Mouse (Mus musculus) small intestine, adult 2 months (tissue): ENCODE measurements around the gene March8. TPM values are rescaled to one million over a fixed set of nuclear protein-coding genes. Genes with fewer than 3 reads are reported as not detected.

Experiments used
- H3K27ac ChIP-seq: fragments of 200-500 bp; 2 replicates; pipeline ENCODE4 v1.5.1; 2012; ENCODE audit warnings: low read depth, low read length, control low read depth, inconsistent platforms; ENCODE audit not compliant: insufficient read depth
- H3K27me3 ChIP-seq: fragments of 200-500 bp; 2 replicates; pipeline ENCODE4 v1.6.1; 2012; ENCODE audit warnings: mild to moderate bottlenecking, moderate library complexity, low read length, inconsistent platforms; ENCODE audit not compliant: control insufficient read depth, insufficient read depth
- H3K36me3 ChIP-seq: fragments of 200-500 bp; 2 replicates; pipeline ENCODE4 v1.6.1; 2012; ENCODE audit warnings: mild to moderate bottlenecking, low read length, control low read depth, inconsistent platforms; ENCODE audit not compliant: control insufficient read depth, insufficient read depth
- H3K4me1 ChIP-seq: fragments of 200-500 bp; 2 replicates; pipeline ENCODE4 v1.6.1; 2012; ENCODE audit warnings: low read length, inconsistent platforms, mixed read lengths; ENCODE audit not compliant: control insufficient read depth, insufficient read depth, insufficient read length
- H3K4me3 ChIP-seq: fragments of 200-500 bp; 2 replicates; pipeline ENCODE4 v1.5.1; 2012; ENCODE audit warnings: low read depth, mild to moderate bottlenecking, control low read depth, inconsistent platforms, low read length, moderate library complexity
- CTCF ChIP-seq: fragments of 200-500 bp; IDR thresholded peaks from 2 replicates; pipeline ENCODE4 v1.5.1; 2012; ENCODE audit warnings: low read depth, mild to moderate bottlenecking, control low read depth, inconsistent platforms, low read length, moderate library complexity, mixed read lengths; ENCODE audit not compliant: insufficient replicate concordance, insufficient read length; ENCODE audit errors: extremely low read depth
- POLR2A ChIP-seq: fragments of 200-500 bp; IDR thresholded peaks from 2 replicates; pipeline ENCODE4 v1.6.1; 2012; ENCODE audit warnings: low read depth, mild to moderate bottlenecking, control low read depth, inconsistent platforms, low read length, moderate library complexity
- WGBS: fragments of 180-500 bp; shearing (Covaris S2); methylation state at CpG from one replicate; pipeline ENCODE4 v1.1.7; 2018; 5-methylcytosine and 5-hydroxymethylcytosine counted together
- polyA plus RNA-seq: library from polyadenylated mRNA; depleted of rRNA; stranded (reverse); fragments of >200 nt; gene quantifications from 2 replicates; pipeline ENCODE4 v1.2.3, GENCODE M21; 2012

Gene March8
- polyA plus RNA-seq, 1 experiment: 65.1 TPM

DNA sequence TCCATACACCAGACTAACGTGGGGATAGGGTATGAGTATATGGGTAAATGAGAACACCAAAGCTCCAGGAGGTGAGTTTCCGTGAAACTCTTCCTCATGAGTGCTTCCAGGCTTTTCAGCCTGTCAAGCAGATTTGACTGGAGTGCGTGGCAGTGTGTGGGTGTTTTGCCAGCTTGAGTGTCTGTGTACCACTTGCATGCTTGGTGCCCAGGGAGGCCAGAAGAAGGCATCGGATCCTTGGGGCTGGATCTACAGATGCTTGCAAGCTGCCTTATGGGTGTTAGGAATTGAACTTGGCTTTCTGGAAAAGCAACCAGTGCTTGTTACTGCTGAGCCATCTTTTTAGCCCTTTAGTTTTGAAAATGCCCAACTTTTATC is 19.1 kb downstream of the March8 start:
- no peak overlapping the region for H3K4me3 ChIP-seq
- H3K27me3 ChIP-seq: no peaks in the 10 kb centered on the region
- H3K4me1 ChIP-seq: no peaks in the 10 kb centered on the region
- no peak overlapping the region for H3K27ac ChIP-seq
- 83% methylated on average over 4 of the region's 4 CpGs for WGBS
- H3K36me3 ChIP-seq: no peaks in the 10 kb centered on the region
- TF ChIP-seq CTCF: no peak
- TF ChIP-seq POLR2A: no peak

DNA sequence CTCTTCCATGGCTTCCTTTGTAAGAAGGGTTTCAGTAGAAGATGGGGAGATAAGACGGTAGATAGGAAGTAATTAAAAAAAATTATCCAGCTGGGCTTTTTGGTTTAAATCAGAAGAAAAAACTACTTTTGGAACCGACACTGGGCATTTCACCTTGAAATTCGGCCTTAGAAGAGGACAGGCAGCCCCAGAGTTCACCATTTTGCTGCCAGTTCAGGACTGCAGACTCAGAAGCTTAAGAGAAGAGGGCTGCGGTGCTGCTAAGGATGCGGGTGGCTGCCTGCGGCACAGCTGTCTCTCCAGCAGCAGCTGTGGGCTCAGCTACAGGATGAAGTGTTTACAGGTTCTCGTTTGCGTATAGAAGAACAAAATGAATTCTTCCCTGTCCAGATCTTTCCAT is 20.2 kb downstream of the March8 start:
- TF ChIP-seq CTCF (no peak), POLR2A (no peak)
- no peak overlapping the region for H3K4me3 ChIP-seq
- H3K27me3 ChIP-seq: no peaks in the 10 kb centered on the region
- no peaks in the 10 kb centered on the region for H3K36me3 ChIP-seq
- WGBS: 79% methylated on average over 8 of the region's 8 CpGs
- H3K27ac ChIP-seq: no peak overlapping the region
- no peaks in the 10 kb centered on the region for H3K4me1 ChIP-seq

DNA sequence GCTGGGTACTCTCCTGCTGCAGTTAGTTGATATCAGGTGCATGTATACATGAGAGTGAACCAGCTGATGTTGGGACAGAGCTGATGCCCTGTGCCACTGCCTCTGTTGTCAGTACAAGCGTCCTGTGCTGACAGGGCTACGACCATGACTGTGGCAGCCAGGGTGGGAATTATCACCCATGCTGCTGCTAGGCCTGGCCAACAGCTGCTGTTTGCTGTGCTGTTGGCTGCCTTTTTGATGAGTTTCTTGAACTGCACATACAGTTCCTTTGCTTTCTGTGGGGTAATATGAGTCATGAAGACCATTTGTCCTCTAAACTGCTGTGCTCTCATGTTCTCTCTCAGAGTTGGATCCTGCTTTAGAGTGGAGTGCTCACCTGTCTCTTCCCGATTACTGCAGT is 21.4 kb downstream of the March8 start:
- H3K36me3 ChIP-seq: no peaks in the 10 kb centered on the region
- H3K27me3 ChIP-seq: no peaks in the 10 kb centered on the region
- no peak overlapping the region for H3K27ac ChIP-seq
- TF ChIP-seq CTCF: no peak
- TF ChIP-seq POLR2A: no peak
- no peak overlapping the region for H3K4me3 ChIP-seq
- no peaks in the 10 kb centered on the region for H3K4me1 ChIP-seq
- WGBS: 73% methylated on average over 3 of the region's 3 CpGs

DNA sequence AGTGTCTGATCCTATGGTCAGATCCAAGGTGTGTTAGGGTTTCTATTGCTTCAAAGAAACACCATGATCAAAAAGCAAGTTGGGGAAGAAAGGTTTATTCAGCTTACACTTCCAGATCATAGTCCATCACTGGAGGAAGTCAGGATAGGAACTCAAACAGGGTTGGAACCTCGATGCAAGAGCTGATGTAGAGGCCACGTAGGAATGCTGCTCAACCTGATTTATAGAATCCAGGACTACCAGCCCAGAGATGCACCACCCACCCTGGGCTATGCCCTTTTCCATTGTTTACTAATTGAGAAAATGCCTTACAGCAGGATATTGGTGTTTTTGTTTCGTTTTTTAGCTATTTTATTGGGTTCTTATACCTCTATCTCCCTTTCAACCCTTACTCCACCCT is 23.6 kb downstream of the March8 start:
- TF ChIP-seq CTCF (no peak), POLR2A (no peak)

DNA sequence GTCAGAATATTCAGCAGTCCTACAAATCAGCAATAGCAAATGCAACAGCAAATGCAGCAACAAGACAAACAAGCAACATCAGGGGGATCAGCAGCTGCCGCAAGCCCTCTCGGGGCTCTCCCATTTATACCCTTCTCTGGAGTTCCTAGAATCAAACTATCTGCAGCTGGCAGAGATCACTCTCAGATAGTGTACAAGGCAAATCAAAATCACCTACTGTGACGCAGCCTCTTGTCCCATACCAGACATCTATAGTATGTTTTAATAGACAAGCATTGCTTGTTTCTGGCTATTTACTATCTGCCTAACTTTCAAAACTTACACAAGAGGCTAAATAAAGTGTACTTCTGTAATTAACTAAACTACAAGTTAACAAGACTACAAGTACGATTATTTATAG is 24.2 kb downstream of the March8 start:
- no peaks in the 10 kb centered on the region for H3K27me3 ChIP-seq
- no peak overlapping the region for H3K27ac ChIP-seq
- TF ChIP-seq POLR2A (no peak), CTCF (no peak)
- no peak overlapping the region for H3K4me3 ChIP-seq
- 92% methylated on average over 4 of the region's 4 CpGs for WGBS
- H3K4me1 ChIP-seq: no peaks in the 10 kb centered on the region
- no peaks in the 10 kb centered on the region for H3K36me3 ChIP-seq

More for the DNA sequence above, 23.6 kb downstream of the March8 start:
- Histone ChIP-seq H3K4me3 (no peak overlapping the region), H3K36me3 (no peaks in the 10 kb centered on the region), H3K4me1 (no peaks in the 10 kb centered on the region), H3K27ac (no peak overlapping the region), H3K27me3 (no peaks in the 10 kb centered on the region)
- WGBS: 56% methylated on average over 3 of the region's 3 CpGs

DNA sequence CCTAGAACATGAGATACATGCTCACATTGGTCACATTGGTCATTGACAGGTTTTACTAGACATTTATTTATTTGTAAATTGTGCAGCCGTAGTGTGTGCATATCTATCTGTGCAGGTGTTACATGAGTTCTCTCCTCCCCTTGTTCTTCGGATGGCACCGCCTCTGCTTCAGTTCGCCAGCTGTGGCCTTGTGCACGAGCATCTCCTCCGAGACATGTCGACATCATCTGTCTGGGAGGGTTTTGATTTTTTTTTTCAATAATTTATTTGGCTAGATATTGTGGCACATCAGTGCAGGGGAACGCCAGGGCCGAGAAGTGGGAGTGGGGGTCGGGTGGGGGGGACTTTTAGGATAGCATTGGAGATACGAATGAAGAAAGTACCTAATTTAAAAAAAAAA is 30.1 kb downstream of the March8 start:
- Histone ChIP-seq H3K27me3 (no peaks in the 10 kb centered on the region), H3K36me3 (no peaks in the 10 kb centered on the region), H3K4me1 (peaks cover 16% of the 10 kb centered on the region), H3K27ac (no peak overlapping the region), H3K4me3 (no peak overlapping the region)
- WGBS: 87% methylated on average over 11 of the region's 11 CpGs
- no peak for TF ChIP-seq POLR2A
- TF ChIP-seq CTCF: no peak

DNA sequence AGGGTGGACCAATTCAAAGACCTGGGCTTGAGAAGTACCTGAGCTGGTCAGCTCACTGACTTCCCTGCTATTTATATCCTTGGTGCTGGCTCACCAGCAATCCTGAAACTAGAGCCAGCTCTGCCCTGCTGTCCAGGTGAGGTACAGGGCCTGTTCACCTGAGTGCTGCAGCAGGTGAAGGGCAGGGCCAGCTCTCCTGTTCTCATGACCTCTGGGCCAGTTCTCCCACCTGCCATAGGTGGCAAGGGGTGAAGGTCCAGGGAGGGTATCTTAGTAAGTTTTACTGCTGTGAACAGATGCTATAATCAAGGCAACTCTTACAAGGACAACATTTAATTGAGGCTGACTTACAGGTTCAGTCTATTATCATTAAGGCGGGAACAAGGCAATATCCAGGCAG is 32.0 kb downstream of the March8 start:
- WGBS: 38% methylated on average over 1 of the region's 1 CpGs
- Histone ChIP-seq H3K36me3 (peaks cover under 1% of the 10 kb centered on the region; the same call in 1 of the 2 replicates), H3K4me3 (no peak overlapping the region), H3K4me1 (peaks cover 18% of the 10 kb centered on the region), H3K27me3 (no peaks in the 10 kb centered on the region), H3K27ac (peak overlapping the region; percentile 11; the same call in 1 of the 2 replicates)
- no peak for TF ChIP-seq POLR2A
- no peak for TF ChIP-seq CTCF
